ENCODE assay signal across 17 mouse cellular contexts in genomic region chr14:73058755-73059154, GRCm38 (mm10). TPM values are rescaled to one million over a fixed set of nuclear protein-coding genes. Genes with fewer than 3 reads are reported as not detected.
"Had no signal": no experiment of that assay in that cellular context is flagged by ENCODE, and none has a peak within 500 bp of the region (broad histone marks: within the 10 kb centered on the region; RNA-seq: fewer than 3 reads in every experiment).

No protein-coding gene starts in this region.

- H3K9me3 ChIP-seq: liver, embryonic 15.5 days; lung, embryonic 15.5 days; midbrain, embryonic 13.5 days; midbrain, embryonic 15.5 days; neural tube, embryonic 12.5 days; stomach, embryonic 15.5 days had no signal

- H3K27me3 ChIP-seq: liver, embryonic 15.5 days; lung, embryonic 15.5 days; midbrain, embryonic 13.5 days; midbrain, embryonic 15.5 days; neural tube, embryonic 12.5 days; stomach, embryonic 15.5 days had no signal

- H3K4me1 ChIP-seq: liver, embryonic 15.5 days; lung, embryonic 15.5 days; midbrain, embryonic 13.5 days; midbrain, embryonic 15.5 days; neural tube, embryonic 12.5 days; stomach, embryonic 15.5 days had no signal

- H3K9ac ChIP-seq: liver, embryonic 15.5 days; liver, postnatal 0 days; lung, embryonic 15.5 days; midbrain, embryonic 13.5 days; midbrain, embryonic 15.5 days; neural tube, embryonic 12.5 days; stomach, embryonic 15.5 days had no signal

- H3K36me3 ChIP-seq: liver, embryonic 15.5 days; lung, embryonic 15.5 days; midbrain, embryonic 13.5 days; midbrain, embryonic 15.5 days; neural tube, embryonic 12.5 days; stomach, embryonic 15.5 days had no signal

- H3K4me3 ChIP-seq: liver, embryonic 15.5 days; lung, embryonic 15.5 days; midbrain, embryonic 13.5 days; midbrain, embryonic 15.5 days; neural tube, embryonic 12.5 days; stomach, embryonic 15.5 days had no signal

- DNase-seq: liver, postnatal 0 days; lung, adult 2 months; lung, postnatal 4 days; right cerebral cortex, postnatal 14 days; thymus, adult 2 months; thymus, postnatal 25 days; thymus, postnatal 4 days had no signal

- H3K27ac ChIP-seq: liver, embryonic 15.5 days; lung, embryonic 15.5 days; midbrain, embryonic 13.5 days; midbrain, embryonic 15.5 days; neural tube, embryonic 12.5 days; stomach, embryonic 15.5 days; stomach, postnatal 0 days had no signal

- ATAC-seq: liver, postnatal 0 days; lung, postnatal 0 days; midbrain, embryonic 13.5 days; midbrain, embryonic 15.5 days had no signal

- H3K4me2 ChIP-seq: liver, embryonic 15.5 days; lung, embryonic 15.5 days; midbrain, embryonic 11.5 days; midbrain, embryonic 13.5 days; midbrain, embryonic 15.5 days; neural tube, embryonic 12.5 days; stomach, embryonic 15.5 days had no signal

RNA-seq across cellular contexts. Expression of gene Cysltr2, which starts 9.8 kb away (rescaled TPM):
- total RNA-seq: midbrain, postnatal 0 days had no signal
- polyA plus RNA-seq: midbrain, embryonic 11.5 days; midbrain, embryonic 13.5 days; neural tube, embryonic 12.5 days; stomach, embryonic 15.5 days had no signal
